Mouse (Mus musculus) stomach, postnatal 0 days (tissue): ENCODE measurements around the gene Gpatch2.

Source experiments
- CTCF ChIP-seq: IDR thresholded peaks from 2 replicates; pipeline ENCODE4 v1.5.1; 2016; ENCODE audit warnings: antibody characterized with exemption, low read depth, mild to moderate bottlenecking, moderate library complexity
- EP300 ChIP-seq: optimal IDR thresholded peaks from 2 replicates; pipeline ENCODE3; 2016; ENCODE audit warnings: antibody characterized with exemption

DNA sequence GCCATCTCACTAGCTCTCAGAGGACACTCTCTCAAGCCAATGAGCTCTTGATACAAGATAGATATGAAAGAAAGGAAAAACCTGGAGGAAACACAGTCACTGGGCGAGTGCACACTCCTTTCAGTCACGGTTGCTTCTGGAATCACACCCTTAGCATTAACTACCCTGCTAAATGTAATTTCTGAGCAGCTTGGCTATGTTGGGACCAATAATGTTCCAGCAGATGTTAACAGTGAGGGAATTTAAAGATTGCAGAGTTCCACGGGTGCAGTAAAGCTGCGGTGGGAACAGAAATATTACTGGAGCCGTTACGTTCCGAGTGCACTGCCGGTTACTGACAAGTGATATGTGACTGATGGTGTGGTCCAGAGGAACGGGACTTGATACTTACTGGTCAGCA is 185.5 kb downstream of the Gpatch2 start:
- TF ChIP-seq CTCF, result no peak
- no peak for TF ChIP-seq EP300
